Mouse (Mus musculus) testis, adult 2 months (tissue): ENCODE measurements around the gene Zfp791.

Source experiments
- CTCF ChIP-seq: fragments of 200-500 bp; IDR thresholded peaks from 2 replicates; pipeline ENCODE4 v1.5.1; 2012; ENCODE audit warnings: low read depth, mild to moderate bottlenecking, inconsistent platforms, low read length, moderate library complexity; ENCODE audit not compliant: control insufficient read depth, insufficient read depth, insufficient replicate concordance
- POLR2A ChIP-seq: fragments of 200-500 bp; IDR thresholded peaks from 2 replicates; pipeline ENCODE4 v1.6.1; 2012; ENCODE audit warnings: low read depth, mild to moderate bottlenecking, inconsistent platforms, low read length, moderate library complexity; ENCODE audit not compliant: control insufficient read depth

DNA sequence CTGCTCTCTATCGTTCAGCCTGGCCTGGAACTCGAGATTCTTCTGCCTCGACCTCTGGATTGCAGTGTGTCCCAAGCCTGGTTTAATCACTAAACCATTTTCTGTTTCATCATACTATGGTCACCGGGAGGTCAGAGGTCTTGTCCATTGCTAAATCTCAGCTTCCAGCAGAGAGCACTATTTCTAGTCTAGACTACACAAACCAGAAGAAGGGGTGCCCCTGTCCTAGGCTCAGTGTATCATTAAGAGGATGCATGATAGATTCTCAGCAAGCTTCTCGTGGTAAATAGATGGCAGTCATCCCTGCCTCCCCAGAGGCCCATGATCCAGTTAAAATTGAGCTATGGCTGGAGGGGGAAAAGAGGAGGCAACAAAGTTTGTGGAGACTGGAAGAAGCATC lies 51.9 kb downstream of the Zfp791 start:
- TF ChIP-seq CTCF (no peak), POLR2A (no peak)
